Mouse (Mus musculus) G1E (cell line): ENCODE measurements around the gene Add2.
A peak's percentile ranks its signal among the peaks of the same experiment; 100 is the strongest.

Experiments used
- CTCF ChIP-seq: IDR thresholded peaks from 2 replicates; pipeline ENCODE4 v1.5.1; 2012; ENCODE audit warnings: low read depth, low read length, inconsistent platforms, mixed read lengths
- GATA1 ChIP-seq: IDR thresholded peaks from 2 replicates; pipeline ENCODE4 v1.6.1; 2012; ENCODE audit warnings: borderline replicate concordance, low read length, inconsistent platforms, mixed read lengths
- POLR2AphosphoS5 ChIP-seq: IDR thresholded peaks from 2 replicates; pipeline ENCODE4 v1.6.1; 2012; ENCODE audit warnings: low read depth, low read length, inconsistent platforms; ENCODE audit not compliant: insufficient replicate concordance
- TAL1 ChIP-seq: conservative IDR thresholded peaks from 2 replicates; pipeline ENCODE4 v1.6.1; 2012; ENCODE audit warnings: low read depth, low read length, inconsistent platforms, mixed read lengths

DNA sequence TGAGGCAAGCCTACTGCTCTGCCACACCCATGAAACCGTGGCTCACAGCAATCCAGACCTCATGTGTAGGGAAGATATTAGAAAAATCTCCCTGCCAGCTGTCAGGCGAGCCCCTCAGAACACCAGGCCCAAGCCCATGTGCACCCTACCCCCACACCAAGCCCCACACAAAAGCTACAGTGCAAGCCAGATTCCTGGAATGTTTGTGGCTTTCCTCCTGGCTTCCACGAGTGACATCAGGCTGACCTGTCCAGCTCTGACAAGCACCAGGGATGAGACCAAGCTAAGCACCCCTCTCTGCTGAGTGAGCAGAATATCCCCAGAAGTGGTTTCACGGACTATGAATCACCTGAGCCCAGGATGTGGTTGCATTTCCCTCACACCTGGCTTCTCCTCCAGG is 120.5 kb downstream of the Add2 start:
- TF ChIP-seq CTCF: no peak
- TF ChIP-seq GATA1: no peak
- no peak for TF ChIP-seq POLR2AphosphoS5
- 0 out of 2 replicates have a peak, but pooled peaks have one; percentile 8 for TF ChIP-seq TAL1
